Mouse (Mus musculus): ENCODE data around the gene Tmem89.

The Tmem89 gene

GRCm38 (mm10) chr9:108914491-108914890 lies at the start of gene Tmem89:
Gene Tmem89, plus strand, starts transcription at chr9:108914619.
- no peak for DNase-seq

- no peak for DNase-seq
These were observed 2.1 kb upstream of the Tmem89 start for GRCm38 (mm10) chr9:108912308-108912707.

- no peak for DNase-seq
These were observed 1.3 kb upstream of the Tmem89 start for GRCm38 (mm10) chr9:108913161-108913560.

GRCm38 (mm10) chr9:108913621-108914020 lies 798 bp upstream of the Tmem89 start:
- no peak for DNase-seq

GRCm38 (mm10) chr9:108925897-108926296 lies 11.5 kb downstream of the Tmem89 start:
- DNase-seq = no peak

DNA sequence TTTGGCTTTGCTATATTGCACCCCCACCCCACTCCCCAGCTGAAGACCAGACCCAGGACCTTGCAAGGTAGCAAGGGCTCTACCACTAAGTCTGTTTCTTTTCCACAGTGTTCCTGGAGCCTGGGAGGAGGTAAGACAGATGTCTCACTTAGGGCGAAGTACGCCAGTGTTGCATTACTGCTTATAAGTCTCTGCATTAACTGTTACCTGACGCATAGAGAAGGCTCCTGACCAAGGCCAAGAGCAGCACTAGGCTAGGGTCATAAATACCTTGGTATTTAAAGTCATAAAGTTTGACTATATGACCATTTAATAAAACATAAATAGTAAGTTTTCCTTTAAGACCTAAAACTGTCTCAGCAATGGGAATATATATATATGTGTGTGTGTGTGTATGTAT lies 14.0 kb downstream of the Tmem89 start:
- no peak for DNase-seq

DNA sequence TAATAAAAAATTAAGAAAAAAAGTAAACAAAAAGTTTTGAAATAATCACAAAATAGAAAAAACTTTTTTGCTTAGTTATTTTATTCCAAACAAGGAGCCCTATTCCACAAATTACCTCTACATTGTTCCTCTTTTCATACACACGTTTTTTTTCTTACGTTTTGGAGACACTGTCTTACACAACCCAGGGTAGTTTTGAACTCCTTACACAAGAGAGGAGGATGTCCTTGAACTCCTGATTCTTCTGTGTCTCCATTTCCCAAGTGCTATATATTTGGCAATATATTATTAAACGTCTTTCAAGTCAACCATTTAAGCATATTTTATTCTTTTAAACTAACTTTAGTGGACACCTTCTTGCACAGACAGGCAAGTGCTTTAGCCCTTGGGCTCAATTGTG lies 21.6 kb downstream of the Tmem89 start:
- no peak for DNase-seq

GRCm38 (mm10) chr9:108936418-108937364 lies 22.3 kb downstream of the Tmem89 start, which contains the start of gene Uqcrc1:
Gene Uqcrc1, plus strand, starts transcription at chr9:108936633.
- DNase-seq = peak; percentile 96

DNA sequence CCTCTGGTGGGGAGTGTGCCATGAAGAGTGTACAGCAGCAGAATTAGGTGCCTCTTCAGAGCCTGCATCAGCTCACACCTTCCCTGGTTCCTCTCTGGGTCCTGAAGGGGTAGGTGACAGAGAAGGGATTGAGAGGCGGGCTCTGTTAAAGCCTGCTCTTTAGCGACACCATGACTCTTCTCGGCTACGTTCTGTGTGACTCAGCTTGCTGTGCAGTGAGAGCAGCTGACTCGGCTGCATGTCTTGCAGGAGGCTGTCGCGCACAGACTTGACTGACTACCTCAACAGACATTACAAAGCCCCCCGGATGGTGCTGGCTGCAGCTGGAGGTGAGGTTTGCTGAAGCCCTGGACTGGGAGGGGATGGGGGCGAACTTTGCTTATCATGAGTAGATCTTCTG lies 30.7 kb downstream of the Tmem89 start:
- DNase-seq = no peak

DNA sequence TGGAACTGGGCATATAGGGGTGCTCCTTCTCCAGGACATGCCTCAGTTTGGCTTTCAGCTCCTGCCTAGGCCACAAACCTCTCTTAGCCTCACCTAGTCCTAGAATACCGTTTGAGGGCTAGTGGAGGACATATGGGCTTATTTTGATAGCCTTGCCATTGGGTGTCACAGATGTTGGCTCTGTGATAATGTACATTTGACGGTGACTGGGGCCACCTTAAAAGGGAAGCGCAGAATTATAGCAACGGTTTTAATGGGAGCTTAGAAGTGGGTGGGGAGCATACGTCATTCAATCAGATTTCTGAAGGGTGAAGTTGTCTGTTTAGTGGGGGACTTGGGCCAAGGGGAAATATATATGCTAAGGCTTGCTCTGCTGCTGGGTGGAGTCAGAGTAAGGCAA lies 31.2 kb downstream of the Tmem89 start:
- no peak for DNase-seq

DNA sequence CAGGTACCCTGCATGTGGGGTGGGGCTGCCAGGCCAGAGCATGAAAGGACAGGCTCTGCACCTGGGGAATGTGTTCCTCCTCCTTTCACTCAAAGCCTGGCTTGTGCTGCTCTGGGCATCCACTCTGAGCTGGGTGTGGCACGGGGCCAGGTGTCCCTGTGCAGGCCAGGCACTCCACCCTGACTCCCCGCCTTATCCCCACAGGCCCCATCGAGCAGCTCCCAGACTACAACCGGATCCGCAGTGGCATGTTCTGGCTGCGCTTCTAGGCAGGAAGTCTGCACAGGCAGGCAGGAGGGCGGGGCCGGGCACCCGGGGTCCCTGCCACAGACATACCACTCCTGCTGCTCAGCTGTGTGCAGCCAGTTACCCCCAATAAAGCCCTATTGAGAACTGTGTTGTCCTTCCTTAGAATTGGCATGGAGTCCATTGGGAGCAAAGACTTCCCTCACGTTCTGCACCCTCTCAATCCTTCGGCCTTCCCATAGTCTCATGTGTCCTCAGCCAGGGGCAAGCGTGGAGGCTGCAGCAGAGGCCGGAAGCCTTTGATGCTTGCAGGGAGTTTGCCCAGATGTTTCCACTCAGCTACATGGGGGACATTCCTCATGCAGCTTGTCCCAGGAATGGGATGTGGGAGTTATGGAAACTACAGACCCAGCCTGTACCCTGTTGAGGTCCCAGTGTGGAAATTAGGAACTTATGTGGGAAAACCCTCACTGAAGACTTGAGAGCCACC lies 35.0 kb downstream of the Tmem89 start:
- DNase-seq = peak; percentile 47 to 80

GRCm38 (mm10) chr9:108949967-108950728 lies 35.7 kb downstream of the Tmem89 start:
- no peak for DNase-seq

GRCm38 (mm10) chr9:108953081-108953636 lies 38.7 kb downstream of the Tmem89 start, which contains the start of gene Col7a1:
Gene Col7a1, plus strand, starts transcription at chr9:108953586.
- no peak for DNase-seq

DNA sequence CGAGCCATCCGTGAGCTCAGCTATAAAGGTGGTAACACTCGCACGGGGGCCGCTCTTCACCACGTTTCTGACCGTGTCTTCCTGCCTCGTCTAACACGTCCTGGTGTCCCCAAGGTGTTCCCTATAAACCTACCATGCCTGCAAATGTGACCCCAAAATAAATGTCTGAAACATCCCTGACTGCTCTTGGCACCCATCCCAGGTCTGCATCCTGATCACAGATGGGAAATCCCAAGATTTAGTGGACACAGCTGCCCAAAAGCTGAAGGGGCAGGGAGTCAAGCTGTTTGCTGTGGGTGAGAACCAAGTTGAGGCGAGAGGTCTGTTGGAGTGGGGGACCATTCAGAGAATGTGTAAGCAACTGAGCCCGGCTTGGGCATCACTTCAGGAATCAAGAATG lies 40.8 kb downstream of the Tmem89 start:
- DNase-seq = no peak

DNA sequence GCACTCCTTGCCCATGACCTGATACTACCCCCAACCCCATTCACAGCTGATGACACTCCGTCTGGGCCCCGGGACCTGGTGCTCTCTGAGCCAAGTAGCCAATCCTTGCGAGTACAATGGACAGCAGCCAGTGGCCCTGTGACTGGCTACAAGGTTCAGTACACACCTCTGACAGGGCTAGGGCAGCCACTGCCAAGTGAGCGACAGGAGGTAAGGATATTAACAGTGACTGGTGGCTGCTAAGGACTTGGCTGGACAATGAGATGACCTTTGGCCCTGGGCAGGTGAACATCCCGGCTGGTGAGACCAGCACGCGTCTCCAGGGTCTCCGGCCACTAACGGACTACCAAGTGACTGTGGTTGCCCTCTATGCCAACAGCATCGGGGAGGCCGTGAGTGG lies 41.4 kb downstream of the Tmem89 start:
- DNase-seq = no peak

DNA sequence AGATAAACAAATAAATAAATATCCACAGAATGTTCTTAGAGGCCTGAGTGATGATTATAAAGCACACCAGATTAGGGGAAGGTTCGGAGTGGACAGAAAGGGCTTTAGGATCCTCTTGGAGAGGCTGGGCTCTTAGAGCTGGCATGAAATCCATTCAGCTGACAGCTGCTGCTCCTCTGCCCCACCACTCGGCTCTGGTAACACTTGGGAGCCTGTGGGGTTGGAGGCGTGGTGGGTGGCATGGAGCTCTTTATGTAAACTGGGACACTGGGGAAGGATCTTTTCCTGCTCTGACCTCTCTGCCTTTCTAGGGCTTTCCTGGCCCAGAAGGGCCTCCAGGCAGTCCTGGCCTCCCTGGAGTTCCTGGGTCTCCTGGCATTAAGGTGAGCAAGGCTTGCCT lies 49.2 kb downstream of the Tmem89 start:
- DNase-seq = peak; percentile 16 to 45

- no peak for DNase-seq
These were observed 49.9 kb downstream of the Tmem89 start for GRCm38 (mm10) chr9:108964338-108964737.
